Mouse (Mus musculus) liver, embryonic 14.5 days (tissue): ENCODE results near the gene Cic. TPM values are rescaled to one million over a fixed set of nuclear protein-coding genes. Genes with fewer than 3 reads are reported as not detected.

Experiments
- ATAC-seq: fragments of 200-750 bp; cut with Nextera tagmentation; 2 replicates; pipeline ENCODE4 v1.8.0; 2017; ENCODE audit warnings: moderate number of reproducible peaks, mild to moderate bottlenecking, moderate library complexity; ENCODE audit not compliant: insufficient read depth
- DNase-seq, 3 experiments: peaks; one replicate each; pipeline ENCODE4 v3.0.0-alpha.2; 2012 to 2013; ENCODE audit warnings: low read depth in 3 of 3, low spot score in 3 of 3
- H3K27ac ChIP-seq: fragments of 300-500 bp; sonication (generic); 2 replicates; pipeline ENCODE4 v1.5.1; 2014; ENCODE audit warnings: moderate library complexity, mild to moderate bottlenecking, control low read depth, inconsistent platforms
- H3K27me3 ChIP-seq: fragments of 300-500 bp; sonication (generic); 2 replicates; pipeline ENCODE4 v1.6.1; 2014; ENCODE audit warnings: mild to moderate bottlenecking, low read length, moderate library complexity; ENCODE audit not compliant: control insufficient read depth, insufficient read depth
- H3K36me3 ChIP-seq: fragments of 300-500 bp; sonication (generic); replicated peaks from 2 replicates; pipeline ENCODE4 v1.6.1; 2014; ENCODE audit warnings: low read depth; ENCODE audit not compliant: control insufficient read depth, insufficient read depth
- H3K4me1 ChIP-seq, 2 experiments: fragments of 200-500 bp in 1 of 2; fragments of 300-500 bp in 1 of 2; sonication (generic) in 1 of 2; replicated peaks; 2 replicates each; pipeline ENCODE4 v1.6.1; 2012 to 2014; ENCODE audit warnings: antibody characterized with exemption in 1 of 2, inconsistent platforms in 1 of 2, low read length in 1 of 2; ENCODE audit not compliant: control insufficient read depth in 2 of 2, insufficient read depth in 2 of 2
- H3K4me2 ChIP-seq: fragments of 300-500 bp; sonication (generic); 2 replicates; pipeline ENCODE4 v1.6.1; 2014; ENCODE audit warnings: low read depth, mild to moderate bottlenecking, control low read depth, moderate library complexity
- H3K4me3 ChIP-seq, 2 experiments: fragments of 200-500 bp in 1 of 2; fragments of 300-500 bp in 1 of 2; sonication (generic) in 1 of 2; 2 replicates each; pipeline ENCODE4 v1.5.1; 2012 to 2014; ENCODE audit warnings: low read depth in 2 of 2, low read length in 2 of 2, mild to moderate bottlenecking in 2 of 2, control low read depth in 1 of 2, inconsistent platforms in 1 of 2, moderate library complexity in 1 of 2; ENCODE audit not compliant: insufficient read depth in 1 of 2
- H3K9ac ChIP-seq: fragments of 300-500 bp; sonication (generic); replicated peaks from 2 replicates; pipeline ENCODE4 v1.6.1; 2014; ENCODE audit warnings: mild to moderate bottlenecking, control low read depth, moderate library complexity
- H3K9me3 ChIP-seq: fragments of 300-500 bp; sonication (generic); 2 replicates; pipeline ENCODE4 v1.6.1; 2016; ENCODE audit warnings: low read length, mixed read lengths; ENCODE audit not compliant: control insufficient read depth
- CTCF ChIP-seq: IDR thresholded peaks from 2 replicates; pipeline ENCODE4 v1.5.1; 2016; ENCODE audit warnings: antibody characterized with exemption, low read depth, control low read depth
- EP300 ChIP-seq: IDR thresholded peaks from 2 replicates; pipeline ENCODE4 v1.6.1; 2016; ENCODE audit warnings: antibody characterized with exemption, low read depth
- WGBS: fragments of 180-500 bp; shearing (Covaris S2); extraction: QIAGEN DNeasy Blood & Tissue Kit; methylation state at CpG from one replicate; pipeline ENCODE4 v1.1.7; 2014; ENCODE audit not compliant: insufficient replicate concordance; 5-methylcytosine and 5-hydroxymethylcytosine counted together
- polyA plus RNA-seq, 2 experiments: library from polyadenylated mRNA; depleted of rRNA in 1 of 2; stranded (reverse) in 1 of 2; unstranded in 1 of 2; fragments of >200 nt; fragmentation: Nextera tagmentation in 1 of 2; extraction: Ambion mirVana in 1 of 2; gene quantifications; 2 replicates each; pipeline versions ENCODE4 v1.2.1 to v1.2.3; 2012 to 2014

The Cic gene
- polyA plus RNA-seq, 2 experiments = 9.7 to 14.8 TPM

- TF ChIP-seq CTCF (no peak), EP300 (no peak)
- Histone ChIP-seq H3K4me2 (no peak overlapping the region), H3K9me3 (no peaks in the 10 kb centered on the region), H3K9ac (no peak overlapping the region), H3K4me1 (peaks cover 4 to 5% of the 10 kb centered on the region in 2 experiments), H3K4me3 (no peak overlapping the region), H3K36me3 (peaks cover 25% of the 10 kb centered on the region), H3K27me3 (no peaks in the 10 kb centered on the region), H3K27ac (no peak overlapping the region)
- WGBS = 82% methylated on average over 12 of the region's 12 CpGs
- ATAC-seq (no peak), DNase-seq (no peak)
Observed at GRCm38 (mm10) chr7:25294960-25295722, 27.6 kb downstream of the Cic start.

GRCm38 (mm10) chr7:25296945-25297453 is 29.5 kb downstream of the Cic start:
- H3K27ac ChIP-seq = no peak overlapping the region
- TF ChIP-seq CTCF (no peak), EP300 (no peak)
- no peaks in the 10 kb centered on the region for H3K27me3 ChIP-seq
- DNase-seq (no peak), ATAC-seq (peak; percentile 19)
- peak overlapping the region; percentile 69 for H3K9ac ChIP-seq
- H3K4me2 ChIP-seq = peak overlapping the region; percentile 98
- H3K4me1 ChIP-seq = peaks cover 4 to 5% of the 10 kb centered on the region in 2 experiments
- under 1% methylated on average over 21 of the region's 21 CpGs for WGBS
- no peaks in the 10 kb centered on the region for H3K9me3 ChIP-seq
- peaks cover 13% of the 10 kb centered on the region for H3K36me3 ChIP-seq
- H3K4me3 ChIP-seq = peak overlapping the region; percentile 68 to 76

- Histone ChIP-seq H3K27me3 (no peaks in the 10 kb centered on the region), H3K4me2 (peak within 1 kb of the TSS; percentile 98), H3K4me1 (peaks cover 4 to 5% of the 10 kb centered on the region in 2 experiments), H3K9me3 (no peaks in the 10 kb centered on the region), H3K36me3 (peaks cover 6% of the 10 kb centered on the region), H3K9ac (peak within 1 kb of the TSS; percentile 69), H3K27ac (0 out of 2 replicates have a peak within 1 kb of the TSS, but pooled peaks have one; percentile 32), H3K4me3 (peak within 1 kb of the TSS; percentile 68 to 76)
- peak; percentile 80 for ATAC-seq
- under 1% methylated on average over 52 of the region's 52 CpGs for WGBS
- TF ChIP-seq EP300 = no peak
- peak; percentile 33 for TF ChIP-seq CTCF
- peak in 1 of 3 experiments; percentile 61 for DNase-seq
Observed at GRCm38 (mm10) chr7:25297454-25298325, 30.2 kb downstream of the Cic start, which contains the start of gene Pafah1b3. Gene Pafah1b3, minus strand, starts transcription at chr7:25297986.

GRCm38 (mm10) chr7:25301063-25301462 is 33.6 kb downstream of the Cic start, which contains the start of gene Prr19:
Gene Prr19, plus strand, starts transcription at chr7:25301411.
- TF ChIP-seq EP300 (no peak), CTCF (no peak)
- Histone ChIP-seq H3K27ac (no peak within 1 kb of the TSS), H3K4me2 (no peak within 1 kb of the TSS), H3K27me3 (peaks cover 15% of the 10 kb centered on the region), H3K36me3 (no peaks in the 10 kb centered on the region), H3K4me1 (peaks cover 4 to 5% of the 10 kb centered on the region in 2 experiments), H3K9ac (no peak within 1 kb of the TSS), H3K4me3 (no peak within 1 kb of the TSS), H3K9me3 (no peaks in the 10 kb centered on the region)
- DNase-seq = no peak
- WGBS = 52% methylated on average over 19 of the region's 19 CpGs
- ATAC-seq = 0 out of 2 replicates have a peak, but pooled peaks have one; percentile 14
